Mouse (Mus musculus) stomach, embryonic 14.5 days (tissue): Measurements from ENCODE around the gene Nfatc2. TPM values are rescaled to one million over a fixed set of nuclear protein-coding genes. Genes with fewer than 3 reads are reported as not detected.

Experiments
- ATAC-seq: fragments of 200-750 bp; cut with Nextera tagmentation; 2 replicates; pipeline ENCODE4 v1.8.0; 2017; ENCODE audit warnings: low read depth, moderate TSS enrichment; ENCODE audit not compliant: insufficient number of reproducible peaks, insufficient read depth, low FRiP score
- H3K27ac ChIP-seq: fragments of 300-500 bp; sonication (generic); 2 replicates; pipeline ENCODE4 v1.5.1; 2014; ENCODE audit warnings: mild to moderate bottlenecking, low read length, moderate library complexity, mixed read lengths
- H3K27me3 ChIP-seq: fragments of 300-500 bp; sonication (generic); 2 replicates; pipeline ENCODE4 v1.6.1; 2014; ENCODE audit warnings: low read length, control low read depth, mixed read lengths; ENCODE audit not compliant: control insufficient read depth, insufficient read depth
- H3K36me3 ChIP-seq: fragments of 300-500 bp; sonication (generic); 2 replicates; pipeline ENCODE4 v1.6.1; 2014; ENCODE audit warnings: mild to moderate bottlenecking, control low read depth, low read length, moderate library complexity, mixed read lengths; ENCODE audit not compliant: control insufficient read depth, insufficient read depth
- H3K4me1 ChIP-seq: fragments of 300-500 bp; sonication (generic); 2 replicates; pipeline ENCODE4 v1.6.1; 2014; ENCODE audit warnings: low read length, control low read depth, mixed read lengths; ENCODE audit not compliant: control insufficient read depth, insufficient read depth
- H3K4me2 ChIP-seq: fragments of 300-500 bp; sonication (generic); replicated peaks from 2 replicates; pipeline ENCODE4 v1.6.1; 2014; ENCODE audit warnings: low read depth, low read length, control low read depth
- H3K4me3 ChIP-seq: fragments of 300-500 bp; sonication (generic); 2 replicates; pipeline ENCODE4 v1.5.1; 2014; ENCODE audit warnings: low read depth, low read length, control low read depth
- H3K9ac ChIP-seq: fragments of 300-500 bp; sonication (generic); replicated peaks from 2 replicates; pipeline ENCODE4 v1.6.1; 2014; ENCODE audit warnings: low read depth, mild to moderate bottlenecking, control low read depth, low read length, moderate library complexity, mixed read lengths
- H3K9me3 ChIP-seq: fragments of 300-500 bp; sonication (generic); 2 replicates; pipeline ENCODE4 v1.6.1; 2016; ENCODE audit warnings: low read depth, low read length, control low read depth; ENCODE audit not compliant: control insufficient read depth
- WGBS: fragments of 180-500 bp; shearing (Covaris S2); extraction: QIAGEN DNeasy Blood & Tissue Kit; methylation state at CpG from one replicate; pipeline ENCODE4 v1.1.7; 2014; 5-methylcytosine and 5-hydroxymethylcytosine counted together
- polyA plus RNA-seq: library from polyadenylated mRNA; unstranded; fragments of >200 nt; fragmentation: Nextera tagmentation; extraction: Ambion mirVana; gene quantifications from 2 replicates; pipeline ENCODE4 v1.2.1, GENCODE M21; 2014

The Nfatc2 gene
- polyA plus RNA-seq, 1 experiment from 2014 or later = 3.5 TPM

- Histone ChIP-seq H3K27ac (no peak overlapping the region), H3K4me2 (no peak overlapping the region), H3K4me3 (no peak overlapping the region), H3K27me3 (no peaks in the 10 kb centered on the region), H3K9ac (no peak overlapping the region), H3K36me3 (no peaks in the 10 kb centered on the region), H3K9me3 (no peaks in the 10 kb centered on the region), H3K4me1 (peaks cover 3% of the 10 kb centered on the region; the same call in 1 of the 2 replicates)
- WGBS = 26% methylated on average over 12 of the region's 12 CpGs
- no peak for ATAC-seq
Observed at GRCm38 (mm10) chr2:168563184-168563583, 38.3 kb downstream of the Nfatc2 start.

GRCm38 (mm10) chr2:168557035-168557434 is 44.4 kb downstream of the Nfatc2 start:
- WGBS = 45% methylated on average over 8 of the region's 8 CpGs
- H3K4me2 ChIP-seq = no peak overlapping the region
- H3K27ac ChIP-seq = no peak overlapping the region
- no peaks in the 10 kb centered on the region for H3K36me3 ChIP-seq
- ATAC-seq = no peak
- H3K27me3 ChIP-seq = no peaks in the 10 kb centered on the region
- peaks cover 28% of the 10 kb centered on the region for H3K4me1 ChIP-seq
- H3K9ac ChIP-seq = no peak overlapping the region
- H3K4me3 ChIP-seq = no peak overlapping the region
- no peaks in the 10 kb centered on the region for H3K9me3 ChIP-seq

- H3K4me3 ChIP-seq = no peak overlapping the region
Observed at GRCm38 (mm10) chr2:168555897-168556670, 45.4 kb downstream of the Nfatc2 start.

GRCm38 (mm10) chr2:168553541-168553961 is 47.9 kb downstream of the Nfatc2 start:
- H3K4me3 ChIP-seq = no peak overlapping the region
- no peaks in the 10 kb centered on the region for H3K9me3 ChIP-seq
- H3K27me3 ChIP-seq = no peaks in the 10 kb centered on the region
- H3K36me3 ChIP-seq = no peaks in the 10 kb centered on the region
- peaks cover 30% of the 10 kb centered on the region for H3K4me1 ChIP-seq
- H3K9ac ChIP-seq = no peak overlapping the region
- WGBS = 20% methylated on average over 18 of the region's 18 CpGs
- no peak overlapping the region; the same call in 1 of the 2 replicates for H3K4me2 ChIP-seq
- peak overlapping the region; percentile 44; the same call in 1 of the 2 replicates for H3K27ac ChIP-seq
- no peak for ATAC-seq

More at GRCm38 (mm10) chr2:168555897-168556670, 45.4 kb downstream of the Nfatc2 start:
- Histone ChIP-seq H3K9me3 (no peaks in the 10 kb centered on the region), H3K4me2 (no peak overlapping the region), H3K9ac (no peak overlapping the region), H3K4me1 (peaks cover 30% of the 10 kb centered on the region), H3K27me3 (no peaks in the 10 kb centered on the region), H3K36me3 (no peaks in the 10 kb centered on the region), H3K27ac (no peak overlapping the region)
- WGBS = 61% methylated on average over 23 of the region's 23 CpGs
- ATAC-seq = no peak

- Histone ChIP-seq H3K4me3 (no peak overlapping the region), H3K9me3 (no peaks in the 10 kb centered on the region), H3K4me2 (no peak overlapping the region), H3K4me1 (peaks cover 26% of the 10 kb centered on the region), H3K9ac (no peak overlapping the region), H3K27ac (no peak overlapping the region), H3K27me3 (no peaks in the 10 kb centered on the region), H3K36me3 (no peaks in the 10 kb centered on the region)
- WGBS = 35% methylated on average over 5 of the region's 5 CpGs
- ATAC-seq = no peak
Observed at GRCm38 (mm10) chr2:168552405-168552804, 49.1 kb downstream of the Nfatc2 start.

DNA sequence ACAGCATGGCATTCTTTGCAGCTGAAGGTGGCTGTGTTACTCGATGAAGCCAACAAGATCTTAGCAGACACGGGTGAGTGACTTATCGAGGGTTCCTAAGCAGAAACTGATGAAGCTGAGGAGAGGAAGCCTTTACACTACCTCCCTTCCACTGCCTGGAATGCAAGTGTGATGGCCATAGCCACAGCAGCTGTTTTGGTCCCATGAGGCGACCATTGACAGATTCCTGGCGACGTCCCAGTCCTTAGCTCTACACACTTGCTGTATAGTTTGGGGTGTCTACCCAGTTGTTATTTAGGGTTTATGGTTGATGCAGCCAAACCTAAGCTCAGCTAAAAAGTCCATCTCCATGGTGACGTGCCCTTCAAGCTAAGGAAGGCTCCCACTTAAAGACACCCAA is 50.2 kb downstream of the Nfatc2 start:
- Histone ChIP-seq H3K9me3 (no peaks in the 10 kb centered on the region), H3K4me1 (peaks cover 21% of the 10 kb centered on the region), H3K27me3 (no peaks in the 10 kb centered on the region), H3K27ac (no peak overlapping the region), H3K4me3 (no peak overlapping the region), H3K4me2 (no peak overlapping the region), H3K36me3 (no peaks in the 10 kb centered on the region), H3K9ac (no peak overlapping the region)
- no peak for ATAC-seq
- WGBS = 89% methylated on average over 7 of the region's 7 CpGs

DNA sequence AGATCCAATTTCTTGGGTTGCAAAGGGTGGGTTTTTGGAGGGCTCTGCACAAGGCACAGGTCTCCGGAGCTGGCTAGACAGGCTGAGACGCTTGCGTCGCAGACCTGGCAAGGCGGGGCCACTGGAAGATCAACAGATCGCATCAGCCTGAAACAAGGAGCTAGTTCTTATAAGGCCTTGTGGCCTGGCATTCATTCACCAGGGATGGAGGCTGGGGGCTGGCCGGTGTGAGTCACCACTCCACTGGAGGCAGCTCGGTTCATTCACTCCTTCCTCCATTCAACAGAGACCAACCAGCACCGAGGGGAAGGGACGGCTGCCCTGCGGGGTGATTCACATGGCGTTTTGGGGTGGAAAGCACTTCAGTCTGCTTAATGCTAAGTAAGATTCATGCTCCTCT is 52.1 kb downstream of the Nfatc2 start:
- Histone ChIP-seq H3K4me3 (no peak overlapping the region), H3K27me3 (no peaks in the 10 kb centered on the region), H3K27ac (no peak overlapping the region), H3K4me2 (no peak overlapping the region), H3K9me3 (no peaks in the 10 kb centered on the region), H3K36me3 (no peaks in the 10 kb centered on the region), H3K9ac (no peak overlapping the region), H3K4me1 (peaks cover 33% of the 10 kb centered on the region)
- peak; percentile 54; the same call in 1 of the 2 replicates for ATAC-seq
- 38% methylated on average over 12 of the region's 12 CpGs for WGBS

DNA sequence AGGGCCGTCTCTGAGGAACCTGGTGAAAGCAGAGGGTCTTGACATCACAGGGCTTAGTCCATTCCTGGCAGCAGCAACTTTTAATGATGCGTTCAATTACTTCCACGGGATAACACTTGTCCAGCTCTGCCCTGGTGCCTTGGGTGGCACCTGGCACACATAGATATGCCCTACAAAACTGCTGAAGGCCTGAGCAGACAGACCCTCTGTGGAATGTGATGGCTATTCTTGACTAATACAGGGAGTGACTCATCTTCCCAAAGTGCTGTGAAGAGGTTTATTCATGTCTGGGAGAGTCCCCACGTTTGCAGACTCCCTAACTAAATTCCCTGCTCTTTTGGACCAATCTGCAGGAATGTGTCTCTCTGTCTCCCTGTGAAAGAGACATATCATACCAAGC is 53.4 kb downstream of the Nfatc2 start:
- H3K4me1 ChIP-seq = peaks cover 37% of the 10 kb centered on the region
- H3K36me3 ChIP-seq = no peaks in the 10 kb centered on the region
- H3K9me3 ChIP-seq = no peaks in the 10 kb centered on the region
- no peak overlapping the region for H3K4me3 ChIP-seq
- ATAC-seq = no peak
- H3K4me2 ChIP-seq = no peak overlapping the region
- 76% methylated on average over 4 of the region's 4 CpGs for WGBS
- no peaks in the 10 kb centered on the region for H3K27me3 ChIP-seq
- no peak overlapping the region for H3K27ac ChIP-seq
- H3K9ac ChIP-seq = no peak overlapping the region
